Mouse (Mus musculus) thymus, postnatal 4 days (tissue): ENCODE data around the gene Rrp36.

Source experiments
- DNase-seq: peaks from one replicate; pipeline ENCODE4 v3.0.0; 2021

The Rrp36 gene

DNA sequence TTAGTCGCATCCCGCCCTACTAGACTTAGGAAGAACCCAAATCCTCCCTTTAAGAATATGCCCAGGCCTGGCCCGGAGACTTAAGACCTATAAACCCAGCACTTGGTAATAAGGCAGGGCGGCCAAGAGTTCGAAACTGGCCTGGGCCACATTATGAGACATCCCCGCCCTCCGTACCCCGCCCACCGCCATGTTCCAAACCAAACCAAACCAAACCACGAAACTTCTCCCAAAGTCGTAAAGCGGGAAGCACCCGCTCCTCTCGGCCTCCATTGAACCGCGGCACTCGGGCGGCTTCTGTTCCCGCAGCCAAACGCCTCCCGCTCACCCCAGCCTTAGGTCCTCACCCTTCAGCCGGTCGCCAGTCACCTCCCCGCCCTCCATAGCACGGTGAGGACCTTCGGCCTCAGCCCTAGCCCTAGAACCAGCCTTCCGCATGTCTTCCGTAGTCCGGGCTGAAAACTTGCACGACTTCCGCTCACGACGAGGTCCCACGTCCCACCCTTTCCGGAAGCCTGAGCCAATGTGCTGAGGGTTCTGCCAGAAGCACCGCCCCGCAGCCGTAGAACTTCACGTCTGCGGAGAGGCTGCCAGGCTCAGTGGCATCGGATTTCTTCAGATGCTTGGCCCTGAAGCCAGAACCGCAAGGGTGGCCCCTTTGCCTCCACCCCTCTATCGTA is at the start of gene Rrp36:
Gene Rrp36, minus strand, starts transcription at position 503 of the 680 bp plus-strand sequence.
- DNase-seq: peak; percentile 89

DNA sequence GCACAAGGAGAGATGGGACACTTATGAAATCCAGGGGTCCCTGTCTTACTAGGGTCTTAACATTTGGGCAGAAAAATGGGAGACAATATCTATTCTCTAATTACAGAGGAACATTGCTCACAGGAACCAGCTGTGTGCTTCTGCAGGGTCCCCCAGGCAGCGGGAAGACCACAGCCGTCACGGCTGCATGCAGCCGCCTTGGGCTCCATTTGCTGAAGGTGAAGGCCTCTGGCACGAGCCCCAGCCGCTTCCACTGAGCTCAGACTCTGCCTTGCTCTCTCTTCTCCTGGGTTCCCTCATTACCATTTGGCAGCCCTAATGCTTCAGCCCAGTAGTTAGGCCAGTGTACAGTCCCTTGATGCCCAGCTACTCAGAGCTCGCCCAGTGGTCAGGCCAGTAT is 46.9 kb upstream of the Rrp36 start:
- DNase-seq: no peak

DNA sequence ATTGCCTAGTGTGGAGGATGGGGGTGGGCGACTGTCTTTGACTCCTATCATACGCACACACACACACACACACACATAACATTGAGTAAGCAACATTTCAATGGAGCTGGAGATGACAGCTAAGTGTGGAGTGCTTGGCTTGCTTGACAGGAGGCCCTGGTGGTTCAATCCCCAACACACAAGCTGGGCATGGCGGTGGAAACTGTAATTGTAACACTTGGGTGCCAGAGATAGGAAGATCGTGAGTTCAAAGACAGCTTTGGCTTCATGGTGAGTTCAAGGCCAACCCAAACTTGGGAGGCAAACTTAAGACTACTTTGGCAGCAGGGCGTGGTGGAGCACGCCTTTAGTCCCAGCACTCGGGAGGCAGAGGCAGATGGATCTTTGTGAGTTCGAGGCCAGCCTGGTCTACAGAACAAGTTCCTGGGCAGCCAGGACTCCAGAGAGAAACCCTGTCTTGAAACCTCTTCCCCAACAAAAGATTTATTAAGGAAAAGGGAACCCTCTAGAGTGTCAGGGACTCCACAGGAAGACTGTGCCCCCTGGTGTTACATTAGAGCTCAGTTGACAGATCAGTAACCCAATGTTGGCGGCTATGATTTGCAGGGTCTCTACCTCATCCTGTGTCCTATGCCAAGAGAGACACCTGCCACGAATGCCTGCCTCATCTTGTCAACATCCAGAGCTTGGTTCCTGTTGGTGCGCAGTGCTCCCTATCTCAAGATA is 40.8 kb upstream of the Rrp36 start:
- peak; percentile 47 for DNase-seq

DNA sequence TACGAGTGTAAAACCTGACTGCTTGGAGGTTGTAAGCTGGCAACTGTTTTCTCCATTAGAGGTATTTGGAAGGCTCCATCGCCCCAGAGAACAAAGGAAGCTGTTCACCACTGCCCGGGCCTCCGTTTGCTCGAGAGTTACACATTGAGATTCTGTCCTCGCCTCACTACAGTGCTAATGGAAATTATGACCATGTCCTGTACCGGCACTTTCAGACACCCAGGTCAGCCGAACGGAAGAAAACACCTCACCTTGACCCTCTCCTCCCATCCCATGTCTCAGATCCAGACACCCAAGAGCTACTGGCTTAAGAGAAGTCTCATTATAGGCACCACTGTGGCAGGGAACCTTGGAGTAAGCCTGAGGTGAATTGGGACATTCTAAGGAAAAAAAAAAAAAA is 39.7 kb upstream of the Rrp36 start:
- no peak for DNase-seq

DNA sequence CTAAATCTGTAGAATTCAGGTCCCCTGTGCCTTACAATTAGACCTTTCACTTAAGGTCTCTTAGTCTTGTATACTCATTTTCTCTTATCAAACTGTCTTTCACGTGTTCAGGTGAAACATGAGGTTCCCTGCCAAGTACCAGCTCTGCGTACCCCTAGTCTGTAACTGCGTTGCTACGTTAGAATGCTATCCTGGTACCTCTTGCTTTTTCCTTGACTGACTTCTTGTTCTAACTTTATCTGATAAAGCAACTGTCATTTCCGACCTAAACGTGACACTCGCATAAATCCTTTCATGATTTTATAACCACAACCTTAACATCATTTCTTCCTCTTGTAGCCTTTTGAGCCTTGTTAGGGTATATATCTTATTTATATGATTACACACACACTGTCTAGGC is 38.3 kb upstream of the Rrp36 start:
- no peak for DNase-seq

DNA sequence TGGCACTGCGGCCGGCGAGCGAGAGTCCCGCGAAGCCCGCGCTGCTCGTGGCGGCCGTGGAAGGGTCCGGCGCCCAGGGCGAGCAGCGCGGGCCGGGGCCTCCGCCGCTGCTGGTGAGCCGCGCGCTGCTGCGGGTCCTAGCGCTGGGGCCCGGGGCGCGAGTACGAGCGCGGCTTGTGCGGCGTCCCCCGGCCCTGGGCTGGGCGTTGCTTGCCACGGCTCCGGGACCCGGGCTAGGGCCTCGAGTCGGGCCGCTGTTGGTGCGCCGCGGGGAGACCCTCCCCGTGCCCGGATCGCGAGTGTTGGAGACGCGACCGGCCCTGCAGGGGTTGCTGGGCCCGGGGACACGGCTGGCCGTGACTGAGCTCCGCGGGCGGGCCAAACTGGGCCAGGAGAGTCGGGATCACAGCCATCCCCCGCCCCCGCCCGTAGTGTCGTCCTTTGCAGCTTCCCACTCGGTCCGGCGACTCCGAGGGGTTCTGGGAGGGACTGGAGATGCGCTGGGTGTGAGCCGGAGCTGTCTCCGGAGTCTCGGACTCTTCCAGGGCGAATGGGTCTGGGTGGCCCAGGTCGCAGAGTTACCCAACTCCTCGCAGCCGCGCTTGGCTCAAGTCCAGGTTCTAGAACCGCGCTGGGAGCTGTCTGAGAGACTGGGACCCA is 37.6 kb upstream of the Rrp36 start:
- peak; percentile 63 for DNase-seq

DNA sequence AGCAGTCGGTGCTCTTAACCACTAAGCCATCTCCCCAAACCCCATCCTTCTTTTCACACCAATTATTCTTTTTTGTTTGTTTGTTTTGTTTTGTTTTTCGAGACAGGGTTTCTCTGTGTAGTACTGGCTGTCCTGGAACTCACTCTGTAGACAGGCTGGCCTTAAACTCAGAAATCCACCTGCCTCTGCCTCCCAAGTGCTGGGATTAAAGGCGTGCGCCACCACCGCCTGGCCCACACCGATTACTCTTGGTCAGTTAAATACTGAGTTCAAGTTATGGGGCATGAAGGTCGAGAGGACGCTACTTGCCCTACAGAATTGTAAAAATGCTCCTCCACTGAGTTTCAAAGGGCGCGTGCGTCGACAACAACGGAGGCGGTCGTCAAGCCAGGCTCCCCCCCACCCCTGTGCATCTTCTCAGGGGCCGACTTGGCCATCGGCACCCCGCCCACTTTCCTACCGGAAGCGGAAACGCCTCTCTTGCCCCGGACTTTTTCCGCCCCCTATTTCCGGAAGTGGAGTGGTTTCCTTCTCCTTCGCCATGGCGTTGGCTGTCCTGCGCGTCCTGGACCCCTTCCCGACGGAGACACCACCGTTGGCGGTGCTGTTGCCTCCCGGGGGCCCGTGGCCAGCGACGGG is 36.9 kb upstream of the Rrp36 start, which contains the start of gene Pex6:
Gene Pex6, plus strand, starts transcription at position 505 of the 639 bp plus-strand sequence.
- DNase-seq: peak; percentile 94

DNA sequence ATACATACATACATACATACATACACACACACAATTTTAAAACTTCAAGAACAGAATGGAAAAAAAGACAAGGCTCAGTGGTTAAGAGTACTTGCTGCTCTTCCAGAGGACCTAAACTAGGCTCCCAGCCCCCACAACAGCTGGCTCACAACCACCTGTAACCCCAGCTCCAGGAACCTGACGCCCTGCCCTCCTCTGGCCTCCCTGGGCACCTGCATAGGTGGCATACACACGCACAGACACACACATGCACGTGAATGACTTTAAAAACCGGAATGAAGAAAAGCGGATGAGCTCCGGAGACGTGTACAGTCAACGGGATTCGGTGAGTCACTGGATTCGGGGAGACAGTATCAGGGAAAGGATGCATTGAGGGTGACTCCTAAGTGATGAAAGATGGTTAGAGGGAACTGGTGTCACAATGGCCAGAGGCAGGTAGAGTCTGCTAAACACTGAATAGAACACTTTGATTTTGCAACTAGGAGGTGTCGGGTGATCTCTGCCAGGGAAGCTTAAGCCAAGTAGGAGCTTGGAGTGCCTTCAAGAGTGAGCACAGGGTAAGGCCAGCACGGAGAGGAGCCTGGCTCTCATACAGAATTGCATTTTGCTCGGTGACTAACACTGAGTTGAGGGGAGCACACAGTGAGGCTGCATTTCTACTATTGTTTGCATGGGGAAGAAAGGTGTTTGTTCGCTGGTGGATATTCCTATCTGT is 32.4 kb upstream of the Rrp36 start:
- DNase-seq: no peak

DNA sequence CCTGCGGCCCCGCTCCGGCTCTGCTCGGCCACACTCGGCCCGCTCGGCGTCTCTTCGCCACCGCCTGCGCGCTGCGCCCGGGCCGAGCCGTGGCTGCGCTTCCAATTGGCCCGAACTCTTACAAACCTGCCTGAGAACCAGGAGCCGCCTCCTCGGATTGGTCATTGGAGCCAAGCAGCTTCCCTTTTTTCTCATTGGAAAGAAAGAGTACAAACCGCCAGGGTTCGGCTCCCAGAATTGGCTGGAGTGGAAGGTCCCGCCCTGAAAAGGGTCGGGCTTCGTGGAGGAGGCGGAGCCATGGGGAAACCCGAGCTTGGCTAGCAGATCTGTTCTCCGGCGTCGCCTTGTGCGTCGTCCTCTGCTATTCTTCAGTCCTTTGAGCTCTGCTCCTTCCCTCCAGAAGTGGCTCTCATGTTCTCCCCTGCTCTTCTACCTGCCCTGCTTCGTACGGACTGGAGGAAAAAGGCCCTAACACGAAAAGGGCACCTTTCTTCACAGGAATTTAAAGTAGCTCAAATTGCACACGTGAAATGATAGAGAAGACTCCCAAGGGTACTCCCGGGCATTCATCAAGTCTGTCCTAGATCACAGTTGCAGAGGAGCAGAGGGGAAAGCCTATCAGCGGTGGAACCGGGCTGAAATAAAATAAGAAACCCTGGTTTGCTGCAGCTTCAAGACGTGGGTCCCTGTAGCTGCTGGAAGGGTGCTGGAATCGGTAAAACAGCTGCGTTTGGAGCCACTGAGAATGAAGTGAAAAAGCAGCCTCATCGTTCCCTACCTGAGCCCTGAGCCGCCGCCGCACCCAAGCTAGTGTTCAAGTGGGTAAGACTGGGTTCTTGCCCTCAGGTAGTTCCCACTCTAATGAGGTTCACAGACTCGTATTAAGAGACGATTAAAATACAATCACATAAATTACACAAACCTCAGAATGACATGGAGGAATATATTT is 31.0 kb upstream of the Rrp36 start, which contains the start of gene Ppp2r5d:
Gene Ppp2r5d, minus strand, starts transcription at position 225 of the 949 bp plus-strand sequence.
- DNase-seq: peak; percentile 94

DNA sequence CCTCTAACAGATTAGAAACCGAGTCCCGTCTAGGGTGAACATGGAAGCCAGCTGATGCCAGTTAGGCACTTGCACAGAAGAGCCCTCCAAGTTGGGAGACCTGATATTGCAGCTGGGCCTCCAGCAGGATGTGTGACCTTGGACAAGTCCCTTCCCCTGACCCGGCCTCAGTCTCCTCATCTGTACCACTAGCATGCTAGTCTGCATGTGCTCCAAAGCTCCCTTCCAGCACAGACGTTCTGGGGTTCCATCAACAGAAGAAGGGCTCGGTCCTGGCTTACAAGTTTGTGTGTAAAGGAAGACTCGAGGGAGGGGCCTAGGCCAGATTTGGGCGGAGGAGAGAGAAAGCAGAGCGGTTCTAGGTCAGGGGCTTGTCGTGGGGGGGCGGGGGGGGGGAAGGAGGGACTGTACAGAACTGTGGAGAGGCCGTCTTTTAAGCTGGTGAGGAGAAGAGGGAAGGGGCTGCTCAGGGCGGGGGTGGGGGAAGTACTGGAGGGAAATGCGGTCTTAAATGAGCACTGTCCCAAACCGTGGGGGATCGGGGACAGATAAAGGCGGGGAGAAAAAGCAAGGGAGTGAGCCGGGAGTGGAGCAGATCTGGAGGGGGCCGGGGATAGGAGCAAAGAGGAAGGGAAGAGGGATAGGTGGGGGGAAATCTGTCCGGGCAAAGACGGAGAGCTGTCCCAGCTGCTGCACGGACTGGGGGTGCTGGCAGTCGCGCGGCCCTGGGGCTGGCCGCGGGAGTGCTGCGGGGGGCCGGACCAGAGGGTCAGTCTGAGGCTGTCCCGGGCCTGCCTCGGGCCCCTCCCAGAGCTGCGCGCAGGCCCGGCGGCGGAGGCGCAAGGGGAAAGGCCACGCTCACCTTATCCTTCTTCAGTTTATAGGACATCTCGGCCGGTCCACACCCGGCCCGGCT is 30.1 kb upstream of the Rrp36 start:
- peak; percentile 51 for DNase-seq

DNA sequence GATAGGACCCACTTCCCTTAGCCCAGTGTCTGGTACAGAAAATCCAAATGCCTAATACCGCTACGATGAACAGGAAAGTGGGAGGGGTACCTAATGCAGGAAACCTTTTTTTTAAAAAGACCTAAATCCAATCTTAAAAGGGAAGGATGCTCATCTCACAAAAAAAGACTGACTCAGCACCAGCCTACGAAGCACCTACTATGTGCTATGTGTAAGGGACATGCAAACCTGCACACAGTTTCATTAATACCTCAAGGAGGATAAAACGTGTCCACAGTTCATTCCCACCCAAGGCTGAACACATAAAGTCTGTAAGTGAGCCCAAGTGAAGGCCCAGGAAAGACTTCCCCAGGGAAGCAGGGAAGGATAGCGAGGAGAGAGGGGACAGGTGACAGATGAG is 28.4 kb upstream of the Rrp36 start:
- DNase-seq: no peak

DNA sequence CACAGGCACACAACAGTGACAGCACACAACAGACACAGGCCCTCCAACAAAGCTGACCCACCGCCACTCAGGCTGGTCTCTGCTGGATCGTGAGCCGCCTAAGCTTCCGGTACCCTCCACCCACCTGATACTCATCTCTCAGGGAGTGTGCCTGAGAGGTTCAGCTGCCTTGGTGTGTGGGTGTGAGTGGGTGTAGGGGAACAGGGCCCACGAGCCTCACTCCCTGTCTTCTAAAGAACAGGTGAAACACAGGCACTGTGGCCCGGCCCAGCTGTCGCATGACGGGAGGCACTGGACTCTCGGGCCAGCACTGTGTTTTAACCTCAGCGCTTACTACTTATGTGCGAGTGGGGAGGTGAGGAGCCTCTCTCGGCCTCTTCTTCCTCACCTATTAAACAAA is 27.9 kb upstream of the Rrp36 start:
- DNase-seq: peak; percentile 24

DNA sequence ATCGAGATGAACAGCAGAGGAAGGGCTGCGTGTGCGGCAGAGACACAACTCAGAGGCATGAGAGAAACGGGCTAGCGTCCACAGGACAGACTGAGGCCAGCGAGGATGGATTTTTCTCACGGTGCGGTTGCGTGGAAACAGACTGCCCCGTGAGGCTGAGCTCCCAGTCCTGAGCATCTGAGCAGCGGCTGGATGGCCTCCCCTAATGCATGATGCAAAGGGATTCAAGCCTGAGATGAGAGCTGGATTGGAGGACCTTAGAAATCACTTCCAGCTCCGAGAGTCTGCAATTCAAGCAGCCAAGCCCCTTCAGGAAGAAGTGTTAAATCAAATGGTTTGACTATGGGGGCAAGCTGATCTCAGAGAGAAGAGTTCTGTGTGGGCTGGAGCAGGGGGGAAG is 27.3 kb upstream of the Rrp36 start:
- no peak for DNase-seq

DNA sequence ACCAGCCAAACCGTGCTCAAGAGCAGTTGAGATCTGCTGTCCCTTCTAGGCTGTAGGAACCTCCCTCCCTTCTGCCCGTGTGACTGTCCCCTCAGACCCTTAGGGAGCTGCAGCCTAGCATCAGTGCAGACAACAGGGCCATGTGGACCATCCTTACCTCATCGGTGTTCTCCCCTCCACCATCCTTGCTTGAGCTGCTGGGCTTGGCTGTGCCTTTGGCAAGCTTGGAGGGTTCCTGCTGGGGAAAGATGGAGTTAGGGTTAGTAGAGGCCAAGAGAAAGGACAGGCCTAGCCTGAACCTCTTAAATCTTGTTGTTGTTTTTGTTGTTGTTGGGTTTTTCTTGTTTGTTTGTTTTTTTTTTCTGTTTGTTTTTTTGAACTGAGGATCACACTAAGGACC is 25.8 kb upstream of the Rrp36 start:
- DNase-seq: no peak

DNA sequence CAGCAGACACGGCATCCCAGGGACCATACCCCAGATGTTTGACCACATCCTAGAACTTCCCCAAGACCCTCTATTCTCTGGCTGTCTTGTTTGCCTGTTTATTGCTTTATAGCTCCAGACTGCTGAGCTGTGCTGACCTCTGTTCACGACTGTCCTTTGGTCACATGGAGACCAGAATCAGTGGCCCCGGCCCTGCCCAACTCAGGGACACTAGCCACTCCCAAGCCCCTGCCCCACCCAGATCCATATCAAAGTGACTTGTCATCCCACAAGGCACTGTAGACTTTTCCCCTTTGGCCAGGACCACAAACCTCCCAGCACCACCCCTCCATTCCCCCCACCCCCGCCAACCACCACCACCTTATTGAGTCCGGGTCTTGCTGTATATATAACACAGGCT is 25.1 kb upstream of the Rrp36 start:
- no peak for DNase-seq

DNA sequence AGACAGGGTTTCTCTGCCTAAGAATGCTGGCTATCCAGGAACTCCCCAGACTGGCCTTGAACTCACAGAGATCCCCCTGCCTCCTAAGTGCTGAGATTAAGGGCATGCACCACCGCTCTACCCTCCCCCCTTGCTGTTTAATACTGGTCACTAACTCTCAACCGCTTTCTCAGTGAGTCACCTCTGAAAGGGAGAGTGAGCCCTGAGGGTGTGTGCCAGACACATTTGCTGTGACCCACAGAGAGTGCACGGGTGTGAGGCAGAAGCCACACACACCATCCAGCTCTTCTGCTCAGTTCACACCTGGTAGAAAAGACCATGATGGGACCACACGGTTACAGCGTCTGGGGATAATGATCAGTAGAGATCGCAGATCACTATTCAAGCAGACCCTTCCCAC is 24.4 kb upstream of the Rrp36 start:
- no peak for DNase-seq

DNA sequence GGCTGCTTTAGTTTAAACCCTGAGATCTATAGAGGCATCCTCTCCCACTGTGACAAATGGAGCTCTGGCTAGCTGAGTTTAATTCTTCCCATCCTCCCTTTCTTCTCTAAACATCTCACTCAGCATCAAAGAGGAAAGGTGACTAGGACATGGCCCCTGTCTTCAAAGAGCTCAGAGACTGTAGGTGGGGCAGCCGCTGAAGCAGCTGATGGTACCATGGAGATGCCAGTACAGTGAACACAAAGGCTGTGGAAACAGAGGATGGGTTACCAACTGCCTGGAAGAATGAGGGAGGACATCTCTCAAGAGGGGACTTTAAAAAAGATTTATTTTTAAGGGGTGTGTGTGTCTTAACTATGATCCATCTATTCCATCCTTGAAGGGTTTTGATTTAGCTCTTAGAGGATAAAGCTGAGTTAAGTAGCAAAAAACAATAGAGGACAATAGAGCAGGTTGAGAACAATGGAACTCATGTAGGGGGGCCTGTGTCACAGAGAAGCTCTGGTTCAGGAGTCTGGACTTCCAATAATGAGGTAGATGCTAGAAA is 20.4 kb upstream of the Rrp36 start:
- no peak for DNase-seq

DNA sequence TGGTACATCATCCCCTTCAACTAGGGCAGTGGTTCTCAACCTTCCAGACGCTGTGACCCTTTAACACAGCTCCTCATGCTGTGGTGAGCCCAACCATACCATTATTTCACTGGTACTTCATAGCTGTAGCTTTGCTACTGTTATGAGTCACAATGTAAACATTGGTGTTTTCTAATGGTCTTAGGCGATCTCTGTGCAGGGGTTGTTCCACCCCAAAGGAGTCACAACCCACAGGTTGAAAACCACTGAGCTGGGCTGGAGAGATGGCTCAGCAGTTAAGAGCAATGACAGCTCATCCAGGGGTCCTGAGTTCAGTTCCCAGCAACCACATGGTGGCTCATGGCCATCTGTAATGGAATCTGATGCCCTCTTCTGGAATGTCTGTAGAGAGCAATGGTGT is 17.2 kb upstream of the Rrp36 start:
- no peak for DNase-seq

DNA sequence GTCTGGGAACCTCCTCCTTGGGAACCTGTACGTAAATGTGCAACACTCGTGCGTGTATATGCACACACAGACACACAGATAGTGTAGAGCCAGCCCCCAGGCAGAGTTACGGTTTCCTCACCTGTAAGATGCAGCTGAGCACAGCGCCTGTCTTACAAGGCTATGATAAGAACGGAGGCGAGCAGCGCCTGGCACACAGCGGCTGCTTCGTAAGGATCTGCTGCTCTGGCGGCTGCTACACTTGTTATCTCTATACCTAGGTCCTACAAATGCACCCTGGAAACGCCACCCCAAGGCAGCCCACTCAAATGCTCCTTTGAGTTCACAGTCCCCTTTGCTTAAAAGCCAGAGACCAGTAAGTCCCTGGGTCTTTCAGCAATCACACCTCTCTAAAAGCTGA is 16.5 kb upstream of the Rrp36 start:
- no peak for DNase-seq

DNA sequence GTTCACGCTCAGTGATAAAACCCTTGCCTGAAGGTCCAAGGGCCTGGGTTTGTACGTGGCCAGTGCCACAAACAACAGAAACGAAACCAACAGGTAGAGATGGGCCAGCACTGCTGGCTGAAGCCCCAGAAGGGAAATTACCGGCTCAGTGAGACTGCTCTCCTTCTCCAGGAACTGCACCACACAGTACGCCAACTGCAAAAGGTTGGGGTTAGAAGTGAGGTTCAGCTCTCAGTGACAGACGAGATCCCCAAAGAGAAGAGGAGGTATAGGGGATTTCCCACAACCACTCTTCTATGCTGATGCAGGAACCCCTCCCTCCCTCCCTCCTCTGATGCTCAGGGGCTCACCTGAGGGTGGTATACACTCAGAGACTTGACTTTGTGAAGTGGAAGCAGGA is 11.8 kb upstream of the Rrp36 start:
- no peak for DNase-seq
